Mouse (Mus musculus): ENCODE measurements at regions not wholly inside any gene's neighbourhood (a gene's known extent, or its start where the extent isn't known, plus 50 kb on each side); places are given as distances from the start of the nearest gene placed in this dataset.

GRCm38 (mm10) chr2:169504416-169505057 lies 83.0 kb downstream of the Gm11011 start:
- TF ChIP-seq EP300 (IDR thresholded peaks at IDR 0.05; ENCODE audit: low read length) = no peak
- no peak for TF ChIP-seq CTCF (conservative IDR thresholded peaks at IDR 0.05 in 1 of 2, IDR thresholded peaks at IDR 0.05 in 1 of 2; ENCODE audit: low read depth in 2 of 2, low read length in 2 of 2)
- no peak for TF ChIP-seq POLR2A (IDR thresholded peaks at IDR 0.05; ENCODE audit: low read depth, low read length)
- TF ChIP-seq BHLHE40 (IDR thresholded peaks at IDR 0.05; ENCODE audit: low read depth, low read length) = no peak

All from CH12.LX (cell line).